Mouse (Mus musculus): ENCODE measurements around the gene Polg2.
"Not testable (repeated sequence)": the region's sequence is repeated elsewhere in the genome, so short reads cannot be mapped to it uniquely, and the experiment has no call there.

The Polg2 gene

DNA sequence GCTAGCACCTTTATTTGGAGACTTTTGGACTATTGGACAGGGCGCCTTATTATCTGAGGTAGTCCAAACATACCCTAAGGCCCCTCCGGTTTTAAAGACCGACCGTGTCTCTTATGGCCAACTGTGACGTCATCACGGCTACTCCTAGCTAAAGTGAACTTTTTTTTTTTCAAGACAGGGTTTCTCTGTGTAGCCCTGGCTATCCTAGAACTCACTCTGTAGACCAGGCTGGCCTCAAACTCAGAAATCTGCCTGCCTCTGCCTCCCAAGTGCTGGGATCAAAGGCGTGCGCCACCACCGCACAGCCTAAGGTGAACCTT lies 54.5 kb downstream of the Polg2 start:
- not testable (repeated sequence) for DNase-seq (ENCODE audit: low spot score)

DNA sequence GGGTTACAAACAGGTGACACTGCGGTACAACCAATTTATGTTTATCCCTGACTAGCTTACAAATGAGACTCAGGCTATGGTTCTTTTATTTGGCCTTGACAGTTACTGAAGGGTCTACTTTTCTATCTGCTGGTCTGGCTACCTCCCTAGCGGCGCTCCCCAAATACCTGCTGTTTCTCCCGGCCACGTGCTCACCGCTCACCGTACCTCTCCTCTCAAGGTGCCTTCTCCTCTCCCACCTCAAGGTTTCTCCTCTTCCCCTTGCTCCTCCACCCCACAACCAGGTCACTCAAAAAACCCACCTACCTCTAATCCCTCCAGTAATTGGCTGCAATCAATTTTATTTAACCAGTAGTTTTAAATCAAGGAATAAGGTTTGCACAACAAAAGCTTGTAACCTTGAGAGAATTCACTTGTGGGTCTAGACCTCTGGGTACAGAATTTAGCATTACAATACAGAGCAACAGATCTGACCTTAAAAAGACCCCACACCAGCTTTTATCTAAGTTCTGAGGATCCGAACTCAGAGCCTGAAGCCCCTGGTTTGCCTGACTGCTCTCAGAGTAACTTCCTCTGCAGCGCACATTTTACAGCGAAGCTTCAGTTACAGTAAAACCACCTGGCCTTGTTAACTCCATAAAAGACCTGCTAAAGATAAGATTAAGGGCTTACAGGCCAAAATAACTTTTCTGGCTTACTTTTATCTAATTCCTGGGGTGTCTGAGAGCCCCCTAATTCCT lies 55.0 kb downstream of the Polg2 start:
- DNase-seq (ENCODE audit: low spot score), result no peak

DNA sequence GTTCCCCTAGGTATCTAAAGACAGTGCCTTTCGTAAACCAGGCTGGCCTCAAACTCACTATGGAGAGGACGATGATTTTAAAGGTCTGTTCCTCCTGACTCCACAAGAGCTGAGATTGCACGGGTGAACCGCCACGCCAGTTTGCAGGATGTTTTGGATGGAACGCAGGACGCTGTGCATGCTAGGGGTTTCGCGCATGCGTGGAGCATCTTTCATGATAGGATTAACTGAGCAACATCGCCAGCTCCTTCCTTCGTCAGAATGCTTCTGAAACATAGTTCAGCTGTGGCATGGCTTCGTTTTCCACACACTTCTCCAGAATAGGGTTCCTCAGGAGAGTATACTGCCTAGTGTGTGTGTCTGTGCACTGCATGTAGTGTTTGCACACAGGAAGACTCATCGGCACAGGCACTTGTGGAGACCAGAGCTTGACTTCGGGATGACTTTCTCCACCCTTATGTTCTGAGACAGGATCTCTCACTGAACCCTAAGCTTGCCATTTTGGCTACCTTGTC lies 55.7 kb downstream of the Polg2 start:
- DNase-seq (ENCODE audit: low spot score), result no peak

DNA sequence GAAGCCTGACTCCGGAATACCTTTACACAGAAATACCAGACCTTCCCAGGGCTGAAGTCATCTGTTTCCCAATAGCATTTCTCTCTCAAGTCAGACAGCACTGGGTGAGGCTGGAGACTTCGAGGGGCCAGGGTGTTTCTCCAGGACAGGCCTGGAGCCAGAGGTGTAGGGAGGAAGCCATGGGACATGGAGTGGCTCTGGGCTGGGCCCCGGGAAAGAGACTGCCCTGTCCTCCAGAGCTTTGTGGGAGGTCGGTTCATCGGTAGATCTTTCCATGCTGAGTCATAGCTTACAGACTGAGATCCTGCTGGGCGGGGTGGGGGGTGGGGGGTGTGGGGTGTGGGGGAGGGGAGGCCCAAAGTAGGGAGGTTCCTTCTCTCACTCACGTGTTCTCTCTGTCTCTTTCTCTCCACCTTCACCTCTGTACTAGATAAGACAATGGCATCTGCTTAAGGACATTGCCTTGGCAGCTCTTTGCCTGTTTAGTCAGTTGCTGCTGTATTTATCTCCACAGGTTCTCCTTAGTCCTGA lies 56.4 kb downstream of the Polg2 start:
- no peak for DNase-seq (ENCODE audit: low spot score)

GRCm38 (mm10) chr11:106720379-106720778 lies 59.0 kb downstream of the Polg2 start:
- no peak for DNase-seq (ENCODE audit: low spot score)
